Mouse (Mus musculus) embryonic facial prominence, embryonic 11.5 days (tissue): ENCODE measurements around the gene Ankrd13d. TPM values are rescaled to one million over a fixed set of nuclear protein-coding genes. Genes with fewer than 3 reads are reported as not detected.

Experiments used
- ATAC-seq: fragments of 200-750 bp; cut with Nextera tagmentation; replicated peaks from 2 replicates; pipeline ENCODE4 v1.8.0; 2017; ENCODE audit warnings: low read depth; ENCODE audit not compliant: insufficient number of reproducible peaks, low FRiP score, low TSS enrichment
- DNase-seq: peaks from one replicate; pipeline ENCODE4 v3.0.0-alpha.2; 2015; ENCODE audit warnings: low spot score
- H3K27ac ChIP-seq: fragments of 300-500 bp; sonication (generic); replicated peaks from 2 replicates; pipeline ENCODE4 v1.5.1; 2014; ENCODE audit warnings: mild to moderate bottlenecking, low read depth, low read length, control low read depth
- H3K27me3 ChIP-seq: fragments of 300-500 bp; sonication (generic); 2 replicates; pipeline ENCODE4 v1.6.1; 2014; ENCODE audit warnings: mild to moderate bottlenecking, low read length, moderate library complexity, mixed read lengths; ENCODE audit not compliant: control insufficient read depth, insufficient read depth
- H3K36me3 ChIP-seq: fragments of 300-500 bp; sonication (generic); replicated peaks from 2 replicates; pipeline ENCODE4 v1.6.1; 2014; ENCODE audit warnings: low read depth, mild to moderate bottlenecking, low read length, moderate library complexity, mixed read lengths; ENCODE audit not compliant: control insufficient read depth, insufficient read depth
- H3K4me1 ChIP-seq: fragments of 300-500 bp; sonication (generic); 2 replicates; pipeline ENCODE4 v1.6.1; 2014; ENCODE audit warnings: low read length, mixed read lengths; ENCODE audit not compliant: control insufficient read depth, insufficient read depth
- H3K4me2 ChIP-seq: fragments of 300-500 bp; sonication (generic); 2 replicates; pipeline ENCODE4 v1.6.1; 2014; ENCODE audit warnings: low read depth, mild to moderate bottlenecking, control low read depth, low read length, moderate library complexity
- H3K4me3 ChIP-seq: fragments of 300-500 bp; sonication (generic); 2 replicates; pipeline ENCODE4 v1.5.1; 2014; ENCODE audit warnings: low read depth, low read length, control low read depth
- H3K9ac ChIP-seq: fragments of 300-500 bp; sonication (generic); replicated peaks from 2 replicates; pipeline ENCODE4 v1.6.1; 2014; ENCODE audit warnings: mild to moderate bottlenecking, control low read depth, low read length
- H3K9me3 ChIP-seq: fragments of 300-500 bp; sonication (generic); replicated peaks from 2 replicates; pipeline ENCODE4 v1.6.1; 2016; ENCODE audit warnings: mild to moderate bottlenecking, low read length, inconsistent platforms, mixed read lengths; ENCODE audit not compliant: control insufficient read depth
- WGBS: fragments of 180-500 bp; shearing (Covaris S2); extraction: QIAGEN DNeasy Blood & Tissue Kit; methylation state at CpG from one replicate; pipeline ENCODE4 v1.1.7; 2014; 5-methylcytosine and 5-hydroxymethylcytosine counted together
- polyA plus RNA-seq: library from polyadenylated mRNA; unstranded; fragments of >200 nt; fragmentation: Nextera tagmentation; extraction: Ambion mirVana; gene quantifications from 2 replicates; pipeline ENCODE4 v1.2.1, GENCODE M21; 2014

Gene Ankrd13d
- polyA plus RNA-seq, 1 experiment from 2014 or later: 5.6 TPM

DNA sequence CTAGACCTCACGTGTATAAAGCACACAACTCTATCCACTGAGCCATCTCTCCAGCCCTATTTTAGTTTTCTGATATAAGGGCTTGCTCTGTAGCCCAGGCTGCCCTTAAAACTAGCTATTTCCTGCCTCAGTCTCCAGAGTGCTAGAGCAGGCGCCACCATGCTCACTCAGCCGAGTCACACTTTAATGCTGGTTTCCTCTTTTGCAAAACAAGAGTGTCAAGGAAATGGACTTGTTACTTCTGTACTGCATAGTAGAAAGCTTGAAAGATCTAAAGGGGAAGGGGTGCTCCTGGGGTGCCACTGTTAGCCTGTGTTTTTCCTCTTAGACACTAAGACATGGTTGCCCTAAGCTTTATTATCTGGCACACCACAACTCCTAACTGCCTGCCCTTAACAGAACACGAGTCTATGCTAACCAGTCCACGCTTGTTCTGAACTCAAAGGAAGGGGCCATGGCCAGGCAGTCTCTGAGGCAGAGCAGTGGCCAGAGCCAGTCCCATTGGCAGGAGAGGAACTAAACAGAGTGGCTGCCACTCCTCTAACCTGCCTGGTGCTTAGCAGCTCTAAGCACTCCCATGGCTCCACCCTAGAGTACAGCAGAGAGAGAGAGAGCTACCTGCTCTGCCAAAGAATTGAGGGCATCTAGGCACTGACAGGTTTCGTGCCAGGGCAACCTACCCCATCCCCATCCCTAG is 16.8 kb upstream of the Ankrd13d start:
- Histone ChIP-seq H3K27ac (no peak overlapping the region), H3K4me2 (no peak overlapping the region), H3K9me3 (no peaks in the 10 kb centered on the region), H3K27me3 (no peaks in the 10 kb centered on the region), H3K4me3 (no peak overlapping the region), H3K36me3 (no peaks in the 10 kb centered on the region), H3K4me1 (peaks cover 23% of the 10 kb centered on the region), H3K9ac (no peak overlapping the region)
- DNase-seq: no peak
- ATAC-seq: no peak
- WGBS: 80% methylated on average over 6 of the region's 6 CpGs

DNA sequence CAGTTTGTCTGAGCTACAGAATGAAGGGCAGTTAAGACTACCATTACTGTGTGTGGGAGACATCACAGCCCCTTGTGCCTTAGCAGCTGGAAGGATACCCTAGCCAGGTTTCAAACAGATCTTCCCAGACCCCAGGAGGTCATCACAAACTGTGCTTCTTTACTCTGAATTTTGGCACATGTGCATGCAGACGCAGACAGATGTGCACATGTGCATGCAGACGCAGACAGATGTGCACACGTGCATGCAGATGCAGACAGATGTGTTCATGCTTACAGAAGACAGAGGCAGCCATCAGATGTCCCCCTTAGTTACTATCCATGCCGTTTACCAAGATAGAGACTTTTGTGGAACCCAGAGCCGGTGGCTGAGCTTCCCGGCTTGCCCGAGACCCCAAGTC is 16.2 kb upstream of the Ankrd13d start:
- H3K9ac ChIP-seq: no peak overlapping the region
- H3K36me3 ChIP-seq: no peaks in the 10 kb centered on the region
- no peak overlapping the region for H3K4me3 ChIP-seq
- ATAC-seq: no peak
- no peak overlapping the region for H3K4me2 ChIP-seq
- H3K27ac ChIP-seq: no peak overlapping the region
- WGBS: 93% methylated on average over 7 of the region's 7 CpGs
- no peaks in the 10 kb centered on the region for H3K9me3 ChIP-seq
- DNase-seq: no peak
- H3K27me3 ChIP-seq: no peaks in the 10 kb centered on the region
- peaks cover 18% of the 10 kb centered on the region for H3K4me1 ChIP-seq

DNA sequence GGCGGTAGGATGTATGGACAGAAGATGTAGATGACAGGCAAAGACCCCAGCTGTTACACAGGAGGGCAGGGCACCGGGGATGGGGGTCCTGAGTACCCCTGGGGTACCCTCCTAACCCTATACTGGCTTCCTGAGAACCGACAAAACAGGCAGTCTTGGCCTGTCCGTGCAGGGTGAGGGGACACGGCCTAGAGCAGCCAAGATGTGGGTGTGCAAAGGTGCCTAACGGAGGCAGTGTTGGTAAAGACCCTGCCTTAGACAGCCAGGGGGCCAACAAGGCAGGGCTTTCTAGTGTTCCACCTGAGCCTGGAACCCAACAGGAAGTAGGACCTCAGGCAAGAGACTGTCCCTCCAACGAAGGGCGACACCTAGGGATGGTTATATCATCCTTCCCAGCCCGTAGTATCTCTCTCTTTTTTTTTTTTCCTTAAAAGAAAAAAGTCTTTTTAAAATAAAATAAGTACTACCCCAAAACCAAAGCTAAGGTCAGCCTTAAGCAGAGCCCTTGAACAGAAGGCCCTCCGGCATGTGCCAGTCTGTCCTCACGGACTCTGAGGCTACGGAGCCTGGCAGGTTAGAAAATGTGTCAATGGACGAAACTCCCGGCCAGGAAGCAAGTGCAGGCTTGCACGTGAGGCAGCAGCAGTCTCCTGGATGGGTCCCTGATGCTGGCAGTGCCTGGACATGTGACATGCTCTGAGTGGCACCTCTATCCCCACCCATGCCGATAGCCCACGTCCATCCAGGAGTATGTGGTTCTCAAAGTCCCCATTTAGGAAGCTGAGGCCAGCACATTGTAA is 15.6 kb upstream of the Ankrd13d start:
- Histone ChIP-seq H3K27ac (no peak overlapping the region), H3K36me3 (no peaks in the 10 kb centered on the region), H3K4me3 (no peak overlapping the region), H3K9ac (no peak overlapping the region), H3K4me2 (no peak overlapping the region), H3K4me1 (peaks cover 18% of the 10 kb centered on the region), H3K27me3 (no peaks in the 10 kb centered on the region), H3K9me3 (no peaks in the 10 kb centered on the region)
- no peak for DNase-seq
- 88% methylated on average over 17 of the region's 17 CpGs for WGBS
- no peak for ATAC-seq

DNA sequence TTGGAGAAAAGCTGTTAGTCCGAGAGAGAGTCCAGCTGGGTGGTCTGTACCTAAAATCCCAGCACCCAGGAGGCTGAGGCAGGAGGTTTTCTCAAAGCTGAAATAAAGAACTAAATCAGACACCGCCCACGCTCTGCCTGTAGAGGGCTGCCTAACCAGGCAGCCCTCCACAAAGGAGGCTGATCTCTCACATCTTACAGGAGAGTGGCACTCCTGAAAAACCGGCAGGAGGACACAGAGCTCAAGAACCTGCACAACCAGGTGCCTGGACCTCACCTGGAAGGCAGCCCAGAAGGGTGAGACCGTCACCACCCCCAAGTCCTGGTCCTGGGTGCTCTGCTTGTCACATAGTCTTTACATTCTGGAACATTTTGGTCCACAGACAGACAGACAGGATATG is 14.9 kb upstream of the Ankrd13d start:
- H3K36me3 ChIP-seq: no peaks in the 10 kb centered on the region
- WGBS: 91% methylated on average over 5 of the region's 5 CpGs
- DNase-seq: no peak

DNA sequence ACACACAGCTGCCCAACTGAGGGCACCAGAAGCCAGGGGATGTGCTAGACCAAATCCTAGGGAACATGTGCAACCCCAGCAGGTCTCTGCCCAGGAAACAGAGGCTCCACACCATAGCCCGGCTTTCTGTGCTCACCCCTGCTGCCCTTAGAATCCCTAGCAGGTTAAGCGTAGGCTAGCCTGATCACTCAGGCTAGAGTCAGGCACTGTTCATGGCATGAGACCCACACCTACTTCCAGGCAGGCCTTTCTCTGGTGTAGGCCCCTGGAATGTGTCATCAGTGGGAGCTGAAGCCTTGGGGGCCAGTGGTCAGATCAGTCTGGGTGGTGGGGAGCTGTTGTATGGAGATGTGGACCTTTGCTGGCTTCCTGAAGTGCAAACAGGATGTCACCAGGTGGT is 13.7 kb upstream of the Ankrd13d start:
- H3K4me1 ChIP-seq: peaks cover 4% of the 10 kb centered on the region
- WGBS: 83% methylated on average over 2 of the region's 2 CpGs
- no peak for DNase-seq
- H3K27ac ChIP-seq: no peak overlapping the region
- no peaks in the 10 kb centered on the region for H3K36me3 ChIP-seq
- no peaks in the 10 kb centered on the region for H3K9me3 ChIP-seq
- H3K4me2 ChIP-seq: no peak overlapping the region
- no peaks in the 10 kb centered on the region for H3K27me3 ChIP-seq
- no peak overlapping the region for H3K9ac ChIP-seq
- ATAC-seq: no peak
- H3K4me3 ChIP-seq: no peak overlapping the region

More for the DNA sequence above, 14.9 kb upstream of the Ankrd13d start:
- peaks cover 14% of the 10 kb centered on the region for H3K4me1 ChIP-seq
- H3K27ac ChIP-seq: no peak overlapping the region
- H3K9ac ChIP-seq: no peak overlapping the region
- no peak for ATAC-seq
- no peaks in the 10 kb centered on the region for H3K9me3 ChIP-seq
- H3K27me3 ChIP-seq: no peaks in the 10 kb centered on the region
- H3K4me3 ChIP-seq: no peak overlapping the region
- no peak overlapping the region for H3K4me2 ChIP-seq

DNA sequence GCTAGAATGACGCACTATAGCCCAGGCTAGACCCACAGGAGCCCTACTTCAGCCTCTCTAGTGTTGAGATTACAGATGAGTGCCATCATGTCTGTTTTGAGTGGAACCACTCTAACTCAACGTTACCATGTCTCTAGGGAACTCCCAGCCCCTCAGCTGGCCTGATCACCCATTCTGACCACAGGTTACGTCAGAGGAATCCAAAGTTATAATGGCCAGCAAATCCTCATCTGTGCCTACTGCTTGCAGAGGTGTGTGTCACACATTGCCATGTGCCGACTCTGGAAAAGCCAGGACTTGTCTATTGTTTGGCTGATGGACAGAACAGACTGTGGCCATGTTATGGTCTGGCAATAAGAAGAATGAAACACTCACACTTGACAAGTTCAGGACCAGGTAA is 12.5 kb upstream of the Ankrd13d start:
- ATAC-seq: no peak
- DNase-seq: no peak
- H3K27me3 ChIP-seq: no peaks in the 10 kb centered on the region
- no peaks in the 10 kb centered on the region for H3K9me3 ChIP-seq
- no peak overlapping the region for H3K4me3 ChIP-seq
- H3K4me1 ChIP-seq: no peaks in the 10 kb centered on the region
- WGBS: 90% methylated on average over 4 of the region's 4 CpGs
- no peak overlapping the region for H3K4me2 ChIP-seq
- no peak overlapping the region for H3K9ac ChIP-seq
- H3K36me3 ChIP-seq: peaks cover 6% of the 10 kb centered on the region
- H3K27ac ChIP-seq: no peak overlapping the region

DNA sequence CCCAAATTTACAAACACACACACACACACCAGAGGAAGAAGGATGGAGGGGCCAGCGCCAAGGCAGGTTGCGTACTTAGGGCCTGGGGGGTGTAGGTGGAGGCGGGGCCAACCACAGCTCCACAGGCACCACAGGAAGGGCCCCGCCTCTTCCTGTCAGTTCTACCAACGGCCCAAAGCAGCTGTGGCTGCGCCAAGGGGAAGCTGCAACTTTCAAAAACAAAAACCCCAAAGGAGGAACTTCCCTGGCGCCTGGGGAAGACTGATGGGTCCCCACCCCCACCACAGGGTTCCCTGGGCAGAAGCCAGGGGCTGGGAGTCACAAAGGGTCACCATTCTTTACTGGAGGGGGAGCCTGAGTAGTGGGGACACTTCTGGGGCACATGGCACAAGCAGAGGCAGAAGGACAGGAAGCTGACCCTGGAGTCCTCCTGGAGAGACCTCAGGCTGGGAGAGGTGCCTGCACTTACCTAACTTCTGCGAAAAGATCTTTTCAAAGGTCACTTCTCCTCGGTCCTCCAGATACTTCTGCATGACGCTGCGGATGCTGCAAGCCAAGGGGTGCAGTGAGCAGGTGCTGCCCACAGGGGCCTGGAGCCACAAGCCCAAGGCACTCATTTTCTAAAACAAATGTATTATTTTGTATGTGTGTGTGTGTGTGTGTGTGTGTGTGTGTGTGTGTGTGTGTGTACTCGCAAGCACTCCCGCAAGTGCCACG is 11.6 kb upstream of the Ankrd13d start:
- Histone ChIP-seq H3K27ac (no peak overlapping the region), H3K9ac (no peak overlapping the region), H3K36me3 (peaks cover 12% of the 10 kb centered on the region)

DNA sequence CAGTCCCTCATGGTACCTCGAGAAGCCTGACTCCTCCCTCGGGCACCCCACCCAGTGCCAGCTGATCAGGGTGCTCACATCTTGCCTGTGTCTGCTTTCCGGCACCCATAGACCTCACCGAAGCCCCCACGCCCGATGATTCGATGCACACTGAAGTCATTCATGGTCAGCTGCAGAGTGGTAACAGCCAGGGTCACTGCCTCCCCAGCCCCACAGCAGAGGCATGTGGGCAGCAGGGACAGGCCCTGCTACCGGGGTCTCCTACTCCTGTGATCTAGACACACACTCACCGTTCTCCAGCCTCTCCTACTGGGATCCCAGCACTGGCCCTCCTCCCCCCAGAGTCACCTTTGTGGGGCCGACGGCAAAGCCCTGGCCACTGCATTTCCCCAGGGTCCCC is 8.2 kb upstream of the Ankrd13d start:
- Histone ChIP-seq H3K4me2 (no peak overlapping the region), H3K9ac (no peak overlapping the region; the same call in 1 of the 2 replicates), H3K36me3 (peaks cover 21% of the 10 kb centered on the region), H3K27ac (no peak overlapping the region), H3K4me3 (no peak overlapping the region), H3K27me3 (no peaks in the 10 kb centered on the region), H3K4me1 (no peaks in the 10 kb centered on the region), H3K9me3 (no peaks in the 10 kb centered on the region)
- ATAC-seq: no peak
- whole genome bisulfite sequencing: 84% methylated on average over 11 of the region's 11 CpGs
- no peak for DNase-seq

More for the DNA sequence above, 11.6 kb upstream of the Ankrd13d start:
- 71% methylated on average over 14 of the region's 14 CpGs for WGBS
- Histone ChIP-seq H3K9me3 (no peaks in the 10 kb centered on the region), H3K4me2 (no peak overlapping the region), H3K27me3 (no peaks in the 10 kb centered on the region), H3K4me3 (no peak overlapping the region), H3K4me1 (no peaks in the 10 kb centered on the region)
- no peak for DNase-seq
- no peak for ATAC-seq
